Mouse (Mus musculus) frontal cortex, adult (tissue): ENCODE data around the gene Pola2.

Experiments used
- ATAC-seq: cut with Nextera tagmentation; 2 replicates; pipeline ENCODE4 v1.9.2; 2017; ENCODE audit warnings: mild to moderate bottlenecking, moderate library complexity, mixed read lengths; ENCODE audit not compliant: low TSS enrichment

Pola2 gene

GRCm38 (mm10) chr19:5937095-5937835 lies 26.7 kb downstream of the Pola2 start:
- no peak for ATAC-seq

DNA sequence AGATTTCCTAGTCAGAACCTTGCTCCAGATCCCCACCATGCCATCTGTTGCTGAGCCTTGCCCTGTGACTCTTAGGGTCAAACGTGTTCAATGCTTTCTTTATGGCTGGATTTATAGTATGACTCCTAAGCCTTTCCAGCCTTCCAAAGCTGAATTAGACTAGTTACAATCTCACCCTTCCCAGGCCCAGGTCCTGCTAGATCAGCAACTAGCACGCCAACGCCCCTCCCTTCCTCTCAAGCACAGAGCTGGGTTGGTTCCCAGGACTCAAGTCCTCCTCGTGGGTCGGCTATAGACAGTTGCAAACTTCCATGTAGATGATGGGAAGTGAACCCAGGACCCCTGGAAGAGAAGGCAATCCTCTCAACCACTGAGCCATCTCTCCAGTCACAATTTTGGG lies 28.3 kb downstream of the Pola2 start:
- no peak for ATAC-seq

DNA sequence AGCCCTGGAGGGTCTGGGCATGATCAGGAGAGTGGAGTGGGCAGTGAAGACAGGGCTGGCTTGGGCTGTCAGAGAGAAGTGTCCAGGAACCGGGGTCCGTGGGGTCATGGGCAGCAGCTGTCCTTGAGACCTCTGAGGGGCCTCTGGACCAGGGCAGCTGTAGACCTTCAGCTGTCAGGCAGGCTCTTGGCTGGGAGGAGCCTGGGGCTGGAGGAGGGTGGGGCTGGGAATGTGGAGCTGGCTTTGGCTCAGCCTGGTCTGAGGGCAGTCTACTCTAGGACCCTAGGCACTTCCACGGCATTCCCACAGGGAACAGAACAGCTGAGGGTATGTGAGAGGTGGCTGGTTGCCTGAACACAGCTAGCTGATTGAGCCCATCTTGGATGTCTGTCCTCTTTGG lies 28.7 kb downstream of the Pola2 start:
- ATAC-seq, result no peak

- no peak for ATAC-seq
Observed at GRCm38 (mm10) chr19:5929634-5930596, 34.1 kb downstream of the Pola2 start.

DNA sequence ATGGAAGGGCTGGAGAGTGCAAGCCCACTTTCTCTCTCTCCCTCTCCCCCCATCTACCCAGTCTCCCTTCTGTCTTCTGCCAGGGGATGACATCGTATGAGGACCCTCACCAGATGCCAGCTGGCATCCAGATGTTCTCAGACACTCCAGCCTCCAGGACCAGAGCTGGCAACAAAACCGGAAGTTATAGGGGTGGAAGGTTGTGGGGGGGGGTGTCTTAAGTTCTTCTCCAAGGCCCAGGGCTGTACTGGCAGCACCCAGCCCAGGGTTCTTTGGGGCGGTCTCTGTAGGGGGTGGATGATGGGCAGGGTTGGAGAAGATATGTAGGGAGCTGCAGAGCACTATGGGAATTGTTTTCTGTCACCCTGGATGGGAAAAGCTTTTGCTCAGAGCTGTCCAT lies 35.5 kb downstream of the Pola2 start:
- ATAC-seq, result no peak

DNA sequence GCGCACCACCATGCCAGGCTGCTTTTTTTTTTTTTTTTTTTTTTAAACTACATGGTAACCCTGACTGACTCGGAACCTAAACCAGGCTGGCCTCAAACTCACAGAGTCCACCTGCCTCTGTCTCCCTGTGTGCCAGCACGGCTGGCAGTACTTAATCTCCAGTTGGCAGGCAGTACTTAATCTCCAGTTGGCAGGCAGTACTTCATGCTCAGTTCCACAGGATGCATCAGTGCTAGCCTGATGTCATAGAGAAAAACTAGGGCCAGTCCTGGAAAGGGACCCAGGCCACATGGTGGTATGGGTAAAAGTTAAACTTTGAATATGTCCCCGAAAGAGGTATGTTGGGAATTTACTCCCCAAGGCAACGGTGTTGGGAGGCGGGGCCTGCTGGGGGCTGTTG lies 35.9 kb downstream of the Pola2 start:
- ATAC-seq, result no peak

GRCm38 (mm10) chr19:5927532-5927931 lies 36.5 kb downstream of the Pola2 start:
- no peak for ATAC-seq

DNA sequence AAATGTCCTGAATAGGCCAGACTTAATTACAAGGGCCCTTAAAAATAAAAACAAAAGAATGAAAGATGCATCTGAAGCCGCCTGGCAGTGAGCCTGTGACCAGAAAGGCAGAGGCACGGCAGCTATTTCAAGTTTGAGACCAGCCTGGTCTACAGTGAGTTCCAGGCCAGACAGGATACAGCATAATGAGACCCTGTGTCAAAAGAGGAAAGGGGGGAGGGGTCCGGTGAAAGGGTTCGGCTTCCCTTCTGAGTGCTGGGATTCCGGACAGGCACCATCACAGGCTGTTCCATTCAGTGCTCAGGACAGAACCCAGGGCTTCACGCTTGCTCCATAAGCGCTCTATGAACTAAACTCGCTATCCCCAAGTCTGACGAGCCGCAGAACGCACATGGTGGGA lies 37.0 kb downstream of the Pola2 start:
- no peak for ATAC-seq

DNA sequence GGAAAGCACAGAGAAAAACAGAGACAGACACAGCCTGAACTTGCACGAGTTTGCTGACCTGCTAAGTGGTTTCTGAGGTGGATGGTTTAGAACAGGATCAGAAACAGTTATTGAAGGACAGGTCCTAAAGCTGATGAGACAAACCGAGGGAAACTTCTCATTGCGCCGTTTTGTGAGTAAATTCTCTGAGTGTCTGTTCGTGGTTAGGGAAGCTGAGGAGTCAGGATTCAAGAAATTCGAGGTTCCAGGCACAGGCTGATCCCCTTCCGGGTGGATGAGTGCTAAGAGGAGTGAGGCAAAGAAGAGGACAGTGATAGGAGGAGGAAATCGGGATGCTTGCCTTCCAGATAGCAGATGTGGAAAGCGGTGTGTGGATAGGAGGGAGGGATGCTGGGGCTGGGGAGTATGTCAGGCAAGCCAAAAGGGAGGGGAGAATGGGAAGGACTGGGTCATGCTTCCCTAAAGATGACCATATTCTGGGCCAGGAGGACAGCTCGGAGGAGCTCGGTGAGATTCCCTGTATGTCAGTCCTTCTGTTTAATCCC lies 38.6 kb downstream of the Pola2 start:
- ATAC-seq, result no peak

- peak; percentile 87 for ATAC-seq
Observed at GRCm38 (mm10) chr19:5924713-5925093, 39.3 kb downstream of the Pola2 start, which contains the start of gene Cdc42ep2. Gene Cdc42ep2 (minus strand): TSS chr19:5924816.

DNA sequence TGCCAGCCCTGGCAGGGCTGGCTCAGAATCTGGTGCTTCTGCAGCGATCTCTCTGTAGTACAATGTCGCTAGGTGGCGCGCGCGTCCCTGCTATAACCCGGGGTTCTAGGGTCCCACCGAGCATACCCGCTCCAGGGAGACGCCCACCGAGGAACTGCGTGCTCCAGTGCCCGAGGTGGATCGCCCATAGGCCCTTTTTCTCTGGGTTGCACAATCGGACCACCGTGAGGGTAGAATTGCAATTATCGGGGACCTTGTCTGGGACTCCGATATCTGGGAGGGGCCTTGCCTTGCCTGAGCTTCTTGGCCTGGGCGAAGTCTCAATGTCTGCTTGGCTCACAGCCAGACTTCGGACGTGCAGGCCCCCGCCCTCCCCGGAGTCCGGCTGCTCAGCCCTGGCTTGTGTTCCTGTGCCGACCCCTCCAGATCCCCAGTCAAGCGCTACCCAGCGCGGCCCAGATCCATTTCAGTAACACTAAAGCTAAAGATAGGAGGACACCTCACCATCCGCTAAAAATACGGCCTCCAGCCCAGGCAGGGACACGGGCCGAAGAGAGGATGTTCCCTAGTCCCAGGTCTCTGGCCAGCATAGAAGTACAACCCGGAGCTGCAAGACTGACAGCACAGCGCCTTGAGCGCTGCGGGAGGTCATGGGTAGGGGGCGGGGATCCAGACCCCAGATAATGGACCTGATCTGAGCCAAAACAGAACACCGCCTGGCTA lies 39.9 kb downstream of the Pola2 start:
- peak; percentile 71 for ATAC-seq

GRCm38 (mm10) chr19:5922963-5923362 lies 41.0 kb downstream of the Pola2 start:
- ATAC-seq, result no peak

DNA sequence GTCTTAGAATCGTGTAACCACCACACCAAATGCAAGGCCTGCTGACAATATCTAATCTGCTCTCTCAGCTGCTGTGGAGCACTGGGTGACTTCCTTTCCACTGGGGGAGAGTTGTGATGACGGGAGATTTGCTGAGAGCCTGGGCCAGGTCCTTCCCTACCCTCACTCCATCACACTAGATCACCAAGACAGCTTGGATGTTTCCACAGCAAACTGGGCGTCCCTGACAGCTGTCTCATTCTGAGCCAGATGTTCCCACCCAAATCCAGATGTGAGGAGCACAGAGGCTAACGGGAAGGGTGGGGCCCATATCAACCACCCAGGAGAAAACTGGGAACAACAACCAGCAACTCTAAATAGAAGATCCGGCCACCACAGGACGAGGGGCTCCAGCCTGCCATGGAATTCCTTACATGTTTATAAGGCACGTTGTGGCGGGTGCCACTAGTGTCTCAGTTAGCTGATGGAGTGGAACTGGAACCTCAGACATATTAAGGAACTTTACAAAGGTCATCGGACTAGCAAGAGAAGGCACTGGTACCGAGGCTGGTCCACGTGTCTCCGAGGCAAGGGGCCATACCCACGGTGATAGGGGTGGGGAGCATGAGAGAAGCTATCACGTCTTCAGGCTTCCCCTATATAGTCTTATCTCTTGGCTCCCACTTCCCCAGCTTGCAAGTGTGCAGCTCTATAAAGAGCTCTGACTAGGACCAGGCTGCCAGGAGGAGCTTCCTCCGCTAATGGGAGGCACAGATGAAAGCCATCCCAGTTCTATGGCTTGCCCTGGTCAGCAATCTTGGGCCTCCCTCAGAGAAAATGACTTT lies 41.7 kb downstream of the Pola2 start:
- no peak for ATAC-seq

DNA sequence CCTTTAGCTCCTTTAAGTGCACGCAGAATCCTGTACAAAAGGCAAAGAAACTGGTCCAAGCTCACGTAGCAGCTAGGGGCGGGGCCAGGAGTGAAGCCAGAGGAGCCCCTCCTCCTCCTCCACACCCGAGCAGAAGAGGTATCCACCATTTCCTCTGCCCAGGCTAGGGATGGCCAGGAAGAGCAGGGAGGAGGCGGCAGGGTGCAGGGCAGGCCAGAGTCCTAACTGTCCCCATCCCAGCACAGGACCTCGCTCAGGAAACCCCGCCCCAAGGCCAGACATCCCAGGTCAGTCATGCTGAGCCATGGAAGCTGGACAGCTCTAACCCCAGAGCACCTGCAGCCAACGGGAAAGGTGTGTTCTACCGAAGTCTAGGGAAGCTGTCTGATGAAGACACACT lies 42.3 kb downstream of the Pola2 start:
- no peak for ATAC-seq

DNA sequence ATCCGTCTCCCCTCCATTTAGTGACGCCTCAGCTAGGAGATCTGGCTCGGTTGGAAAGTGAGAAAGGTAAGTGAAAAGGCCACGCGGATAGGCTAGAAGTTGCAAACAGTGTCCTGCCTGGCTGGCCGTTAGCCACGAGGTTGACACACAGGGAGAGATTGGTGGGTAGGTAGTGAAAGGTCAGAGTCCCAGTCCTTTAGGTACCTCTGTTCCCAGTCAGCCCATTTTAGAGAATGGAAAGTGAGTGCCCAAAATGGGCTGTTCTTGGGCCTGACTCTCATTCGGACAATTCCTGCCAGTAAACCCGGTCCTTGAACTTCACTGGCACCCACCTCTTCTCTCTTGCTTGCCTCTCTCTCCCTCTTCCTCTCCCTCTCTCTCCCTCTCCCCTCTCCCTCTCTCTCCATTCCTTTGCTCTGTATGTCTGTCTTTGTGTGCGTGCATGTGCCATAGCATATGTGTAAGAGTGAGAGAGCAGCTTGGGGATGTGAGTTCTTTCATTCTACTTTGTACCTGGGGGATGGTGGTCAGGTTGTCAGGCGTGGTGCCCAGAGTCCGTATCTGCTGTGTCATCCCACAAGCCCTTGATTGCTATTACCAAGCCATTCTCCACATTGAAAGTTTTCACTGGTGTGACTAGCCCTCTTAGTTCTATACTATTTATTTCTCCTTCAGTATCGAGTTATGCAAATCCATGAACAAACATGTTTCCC lies 50.8 kb downstream of the Pola2 start, which contains the start of gene Dpf2:
TSS of gene Dpf2 (minus strand) at position 4 of the 713 bp plus-strand sequence.
- ATAC-seq, result peak; percentile 22; the same call in 1 of the 2 replicates

DNA sequence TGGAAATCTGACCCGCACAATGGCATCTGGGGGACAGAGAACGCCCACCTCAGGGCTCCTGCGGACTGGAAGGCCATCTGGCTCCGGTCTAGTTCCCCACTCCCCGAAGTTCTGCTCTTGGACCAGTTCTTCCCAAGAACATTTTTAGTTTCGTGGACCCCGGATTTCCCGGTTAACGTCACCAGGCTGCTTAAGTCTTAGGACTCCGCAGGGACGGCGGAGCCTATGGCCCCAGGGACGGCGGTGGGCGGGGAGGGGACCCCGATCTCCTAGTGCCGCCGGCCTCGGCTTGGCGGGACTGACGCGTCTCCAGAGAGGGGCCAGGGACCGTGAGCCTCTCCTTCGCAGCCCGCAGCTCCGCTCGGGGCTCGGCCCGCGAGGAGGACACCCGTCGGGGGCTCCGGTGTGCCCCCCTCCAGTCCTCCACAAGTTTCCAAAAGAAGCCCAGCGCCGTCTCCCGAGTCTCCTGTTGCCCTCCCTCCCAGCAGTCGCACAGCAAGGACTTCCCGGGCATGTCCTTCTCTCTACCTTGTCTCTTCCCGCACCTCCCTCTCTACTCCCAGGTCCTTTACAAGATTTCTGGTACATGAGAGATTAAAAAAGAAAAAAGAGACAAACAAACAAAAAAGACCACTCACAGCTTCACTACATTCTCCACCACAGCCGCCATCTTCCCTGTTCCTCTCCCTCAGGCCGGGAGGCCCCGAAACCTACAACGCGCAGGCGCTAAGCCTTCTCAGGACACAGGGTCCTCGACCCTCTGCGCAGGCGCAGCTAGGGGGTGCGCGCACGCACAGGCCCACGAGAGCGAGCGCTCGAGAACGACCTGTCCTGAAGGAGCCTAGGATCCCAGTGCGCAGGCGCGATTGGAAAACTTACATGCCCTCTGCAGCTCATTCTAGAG lies 51.6 kb downstream of the Pola2 start:
- ATAC-seq, result peak; percentile 96

GRCm38 (mm10) chr19:5911430-5912102 lies 52.4 kb downstream of the Pola2 start:
- ATAC-seq, result no peak

DNA sequence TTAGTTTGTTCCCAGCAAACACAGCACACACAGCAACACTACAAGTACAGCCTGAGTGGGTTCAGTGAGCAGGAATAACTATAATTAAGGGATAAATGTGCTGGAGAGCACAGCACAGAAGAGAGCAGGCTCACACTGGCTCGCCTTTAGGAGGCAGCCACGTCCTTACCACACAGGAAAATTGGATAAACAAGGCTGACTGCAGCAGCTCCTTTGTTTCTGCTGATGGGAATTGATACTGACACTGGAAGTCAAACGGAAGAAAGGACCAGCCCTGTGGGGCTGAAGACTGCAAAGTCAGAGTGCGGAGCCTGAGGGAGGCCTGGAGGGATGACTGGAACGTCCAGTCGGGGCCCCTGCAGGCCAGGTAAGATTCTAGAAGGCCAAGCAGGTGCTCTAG lies 53.8 kb downstream of the Pola2 start:
- ATAC-seq, result no peak

GRCm38 (mm10) chr19:5907275-5907674 lies 56.7 kb downstream of the Pola2 start:
- no peak for ATAC-seq
